8 mouse cellular contexts compared by ENCODE assay signal in the genomic region with DNA sequence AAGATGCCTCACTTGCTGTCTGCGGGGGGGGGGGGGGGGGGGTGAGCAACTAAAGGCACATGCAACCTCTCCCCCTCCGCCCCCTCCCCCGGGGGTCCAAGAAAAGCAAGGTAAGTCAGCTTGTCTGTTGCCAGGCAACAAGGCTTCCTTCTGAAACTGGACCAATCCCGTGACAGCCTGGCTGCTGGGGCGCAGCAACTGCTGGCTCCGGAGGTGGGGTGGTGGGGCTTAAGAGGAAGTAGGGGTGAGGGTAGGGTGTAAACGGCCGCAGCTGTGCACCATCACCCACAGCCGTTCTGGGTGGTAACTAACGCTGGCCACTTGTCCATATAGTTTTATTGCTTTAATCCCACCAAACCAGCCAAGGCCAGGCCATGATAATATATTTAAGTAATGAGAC.
A peak's percentile ranks its signal among the peaks of the same experiment; 100 is the strongest.
DNase-seq lines count a peak whose midpoint lies in the region; ATAC-seq and TF ChIP-seq lines count a peak whose summit lies in the region.

No protein-coding gene starts in this region.

- no peak overlapping the region for H3K4me3 ChIP-seq in hindbrain, embryonic 12.5 days
- H3K4me3 ChIP-seq in midbrain, embryonic 14.5 days (replicated peaks; ENCODE audit: low read depth, low read length) = no peak overlapping the region
- no peak overlapping the region for H3K4me3 ChIP-seq in kidney, embryonic 16.5 days (ENCODE audit: low read length)
- no peak overlapping the region for H3K4me3 ChIP-seq in gastrocnemius, adult 2 months
- no peak overlapping the region for H3K4me3 ChIP-seq in kidney, embryonic 15.5 days (replicated peaks)

- no peaks in the 10 kb centered on the region for H3K9me3 ChIP-seq in hindbrain, embryonic 12.5 days (replicated peaks)
- H3K9me3 ChIP-seq in midbrain, embryonic 14.5 days (ENCODE audit: control insufficient read depth, low read length) = no peaks in the 10 kb centered on the region
- no peaks in the 10 kb centered on the region for H3K9me3 ChIP-seq in kidney, embryonic 16.5 days (ENCODE audit: low read length)
- no peaks in the 10 kb centered on the region for H3K9me3 ChIP-seq in kidney, embryonic 15.5 days (replicated peaks)

- no peak overlapping the region for H3K27ac ChIP-seq in hindbrain, embryonic 12.5 days
- H3K27ac ChIP-seq in midbrain, embryonic 14.5 days (replicated peaks; ENCODE audit: low read depth, low read length) = peak overlapping the region; percentile 52
- H3K27ac ChIP-seq in kidney, embryonic 16.5 days (ENCODE audit: low read length) = no peak overlapping the region
- H3K27ac ChIP-seq in gastrocnemius, adult 2 months = no peak overlapping the region
- no peak overlapping the region for H3K27ac ChIP-seq in kidney, embryonic 15.5 days

- no peak for ATAC-seq in hindbrain, embryonic 12.5 days (ENCODE audit: low FRiP score)
- peak; percentile 69 for ATAC-seq in midbrain, embryonic 14.5 days (ENCODE audit: low FRiP score, low TSS enrichment)
- ATAC-seq in kidney, embryonic 16.5 days (ENCODE audit: low FRiP score, low TSS enrichment) = no peak
- ATAC-seq in kidney, embryonic 15.5 days (replicated peaks; ENCODE audit: low FRiP score) = no peak; the same call in 1 of the 2 replicates

- intact Hi-C loops in gastrocnemius, adult 2 months (cut with DNase I) = no loop called here

- H3K4me1 ChIP-seq in hindbrain, embryonic 12.5 days = peaks cover 8% of the 10 kb centered on the region
- peaks cover 9% of the 10 kb centered on the region for H3K4me1 ChIP-seq in midbrain, embryonic 14.5 days (ENCODE audit: control insufficient read depth, insufficient read depth, low read length)
- H3K4me1 ChIP-seq in kidney, embryonic 16.5 days (ENCODE audit: insufficient read depth, low read length) = no peaks in the 10 kb centered on the region; the same call in 1 of the 2 replicates
- H3K4me1 ChIP-seq in kidney, embryonic 15.5 days = peaks cover 7% of the 10 kb centered on the region

- peak; percentile 5 for DNase-seq in lung, postnatal 10 days
- no peak for DNase-seq in lung, adult 18-20 months
- DNase-seq in midbrain, embryonic 14.5 days = peak; percentile 89
- peak; percentile 46 to 48 for DNase-seq in thymus, postnatal 10 days (ENCODE audit: low spot score in 2 of 2)
- DNase-seq in gastrocnemius, adult 2 months = no peak

- H3K27me3 ChIP-seq in hindbrain, embryonic 12.5 days = no peaks in the 10 kb centered on the region
- no peaks in the 10 kb centered on the region for H3K27me3 ChIP-seq in midbrain, embryonic 14.5 days (ENCODE audit: control insufficient read depth, insufficient read depth, low read length)
- H3K27me3 ChIP-seq in kidney, embryonic 16.5 days (ENCODE audit: insufficient read depth, low read length) = no peaks in the 10 kb centered on the region
- peaks cover 4% of the 10 kb centered on the region; the same call in 1 of the 2 replicates for H3K27me3 ChIP-seq in kidney, embryonic 15.5 days

- WGBS in hindbrain, embryonic 12.5 days = 2% methylated on average over 9 of the region's 10 CpGs
- WGBS in midbrain, embryonic 14.5 days = 2% methylated on average over 10 of the region's 10 CpGs
- 0% methylated on average over 9 of the region's 10 CpGs for WGBS in kidney, embryonic 16.5 days
- WGBS in kidney, embryonic 15.5 days = 1% methylated on average over 9 of the region's 10 CpGs

- peak overlapping the region; percentile 41 for H3K4me2 ChIP-seq in hindbrain, embryonic 12.5 days (replicated peaks)
- H3K4me2 ChIP-seq in midbrain, embryonic 14.5 days (ENCODE audit: low read length) = peak overlapping the region; percentile 46
- no peak overlapping the region for H3K4me2 ChIP-seq in kidney, embryonic 16.5 days (replicated peaks; ENCODE audit: low read depth, low read length)
- no peak overlapping the region for H3K4me2 ChIP-seq in kidney, embryonic 15.5 days

- no peaks in the 10 kb centered on the region for H3K36me3 ChIP-seq in hindbrain, embryonic 12.5 days
- no peaks in the 10 kb centered on the region for H3K36me3 ChIP-seq in midbrain, embryonic 14.5 days (ENCODE audit: control insufficient read depth, insufficient read depth, low read length)
- H3K36me3 ChIP-seq in kidney, embryonic 16.5 days (ENCODE audit: insufficient read depth, low read length) = no peaks in the 10 kb centered on the region
- H3K36me3 ChIP-seq in kidney, embryonic 15.5 days = no peaks in the 10 kb centered on the region

- no peak for TF ChIP-seq CTCF in gastrocnemius, adult 2 months (IDR thresholded peaks at IDR 0.05)

- no peak overlapping the region for H3K9ac ChIP-seq in hindbrain, embryonic 12.5 days
- H3K9ac ChIP-seq in midbrain, embryonic 14.5 days (replicated peaks; ENCODE audit: low read length) = no peak overlapping the region
- no peak overlapping the region for H3K9ac ChIP-seq in kidney, embryonic 16.5 days (replicated peaks; ENCODE audit: low read length)
- H3K9ac ChIP-seq in kidney, embryonic 15.5 days = no peak overlapping the region

Comparison
In these comparisons a context has a peak if more than half of its experiments do, and no peak if none do; other contexts are left out.
1. DNase-seq: peak in lung, postnatal 10 days (single experiment), midbrain, embryonic 14.5 days (single experiment) and thymus, postnatal 10 days (2 of 2); none in lung, adult 18-20 months (0 of 2) and gastrocnemius, adult 2 months (single experiment).
2. H3K4me2 ChIP-seq: peak in hindbrain, embryonic 12.5 days (single experiment) and midbrain, embryonic 14.5 days (single experiment); none in kidney, embryonic 16.5 days (single experiment) and kidney, embryonic 15.5 days (single experiment).